Mouse (Mus musculus): Measurements from ENCODE around the gene Mnat1.

- no peak for TF ChIP-seq CTCF (IDR thresholded peaks at IDR 0.05; ENCODE audit: control insufficient read depth, insufficient read depth, low read length)
- no peak for TF ChIP-seq POLR2A (IDR thresholded peaks at IDR 0.05; ENCODE audit: borderline replicate concordance, control insufficient read depth, low read depth, low read length)
Observed at GRCm38 (mm10) chr12:73183896-73184295, 60.4 kb downstream of the Mnat1 start.

Data from bone marrow, adult 2 months (tissue).